Mouse (Mus musculus) megakaryocyte, embryonic 14.5 days (primary cell): ENCODE results near the gene Kif5a. TPM values are rescaled to one million over a fixed set of nuclear protein-coding genes. Genes with fewer than 3 reads are reported as not detected.

Source experiments
- H3K27me3 ChIP-seq: replicated peaks from 2 replicates; pipeline ENCODE3; 2012; ENCODE audit warnings: inconsistent platforms
- H3K36me3 ChIP-seq: replicated peaks from 2 replicates; pipeline ENCODE3; 2012; ENCODE audit warnings: low read length, inconsistent platforms, mixed read lengths
- H3K4me1 ChIP-seq: 2 replicates; pipeline ENCODE4 v1.6.1; 2012; ENCODE audit warnings: inconsistent platforms
- H3K4me3 ChIP-seq: replicated peaks from 2 replicates; pipeline ENCODE3; 2012; ENCODE audit warnings: moderate library complexity, mild to moderate bottlenecking, inconsistent platforms
- H3K9me3 ChIP-seq: 2 replicates; pipeline ENCODE4 v1.6.1; 2012; ENCODE audit warnings: inconsistent platforms
- FLI1 ChIP-seq: IDR thresholded peaks from 2 replicates; pipeline ENCODE4 v1.6.1; 2012; ENCODE audit warnings: low read length, inconsistent platforms, mixed read lengths
- GATA1 ChIP-seq: IDR thresholded peaks from 3 replicates; pipeline ENCODE4 v1.6.1; 2012; ENCODE audit warnings: mixed read lengths, low read length, inconsistent platforms, borderline replicate concordance
- polyA plus RNA-seq: library from polyadenylated mRNA; stranded (reverse); fragments of >175 nt; gene quantifications from 2 replicates; pipeline ENCODE4 v1.2.3, GENCODE M21; 2012; ENCODE audit warnings: low replicate concordance; ENCODE audit not compliant: insufficient read depth

Kif5a gene
- polyA plus RNA-seq, 1 experiment: 6.6 TPM

GRCm38 (mm10) chr10:127250810-127251209, 12.3 kb downstream of the Kif5a start:
- no peak overlapping the region for H3K4me3 ChIP-seq
- H3K36me3 ChIP-seq: no peaks in the 10 kb centered on the region
- TF ChIP-seq FLI1 (no peak), GATA1 (no peak)
- no peaks in the 10 kb centered on the region for H3K9me3 ChIP-seq
- H3K27me3 ChIP-seq: peaks cover 46% of the 10 kb centered on the region
- peaks cover 18% of the 10 kb centered on the region for H3K4me1 ChIP-seq

DNA sequence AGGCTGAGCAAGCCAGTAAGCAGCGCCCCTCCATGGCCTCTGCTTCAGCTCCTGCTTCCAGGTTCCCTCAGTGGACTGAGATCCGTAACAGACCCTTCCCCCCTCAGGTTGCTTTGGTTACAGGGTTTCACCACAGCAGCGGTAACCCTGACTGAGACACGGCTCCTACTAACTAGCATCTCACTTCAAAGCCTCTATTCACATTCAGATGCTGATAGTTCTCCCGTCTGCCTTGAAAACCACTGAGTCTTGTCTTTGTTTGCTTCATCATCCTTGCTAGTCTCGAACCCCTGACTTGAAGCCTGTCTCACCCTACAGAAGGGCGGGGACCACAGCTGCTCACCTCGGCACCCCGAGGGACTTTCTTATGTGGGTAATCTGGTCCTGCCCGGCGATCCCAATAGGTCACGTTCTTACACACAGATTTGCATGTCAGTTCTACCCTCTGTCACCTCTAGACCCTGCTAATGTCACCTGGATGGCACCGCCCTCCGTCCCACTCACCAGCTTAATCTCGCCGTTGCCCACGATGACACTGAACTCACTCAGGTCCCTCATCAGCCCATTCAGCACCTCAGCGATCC, 24.8 kb downstream of the Kif5a start:
- peaks cover 4% of the 10 kb centered on the region; the same call in 1 of the 2 replicates for H3K4me1 ChIP-seq
- H3K9me3 ChIP-seq: no peaks in the 10 kb centered on the region
- no peak overlapping the region for H3K4me3 ChIP-seq
- peaks cover 79% of the 10 kb centered on the region for H3K27me3 ChIP-seq
- no peaks in the 10 kb centered on the region for H3K36me3 ChIP-seq
- no peak for TF ChIP-seq FLI1
- TF ChIP-seq GATA1: no peak

DNA sequence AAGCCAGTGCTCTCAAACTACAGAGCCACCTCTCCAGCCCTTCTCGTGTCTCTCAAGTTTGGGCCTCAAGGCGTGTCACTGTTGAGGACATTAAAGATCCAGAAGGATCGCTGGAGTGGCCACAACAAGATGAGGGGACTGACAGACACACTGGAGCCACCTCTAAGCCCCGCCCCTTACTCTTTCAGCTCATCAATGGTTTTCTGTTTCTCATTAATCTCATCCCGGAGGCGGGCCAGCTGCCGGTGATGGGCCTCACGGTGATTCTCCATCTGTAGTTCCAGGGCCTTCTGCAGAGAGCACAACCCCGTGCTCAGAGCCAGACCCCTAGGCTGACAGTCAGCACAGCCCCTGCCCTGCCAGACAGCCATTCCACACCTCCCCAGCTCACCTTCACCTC, 26.6 kb downstream of the Kif5a start:
- TF ChIP-seq FLI1 (no peak), GATA1 (no peak)
- H3K4me3 ChIP-seq: no peak overlapping the region
- H3K4me1 ChIP-seq: peaks cover 5% of the 10 kb centered on the region; the same call in 1 of the 2 replicates
- peaks cover 74% of the 10 kb centered on the region for H3K27me3 ChIP-seq
- H3K36me3 ChIP-seq: no peaks in the 10 kb centered on the region
- H3K9me3 ChIP-seq: no peaks in the 10 kb centered on the region

- H3K36me3 ChIP-seq: no peaks in the 10 kb centered on the region
- H3K27me3 ChIP-seq: peaks cover 73% of the 10 kb centered on the region
- TF ChIP-seq FLI1 (no peak), GATA1 (no peak)
These were observed 30.0 kb downstream of the Kif5a start for GRCm38 (mm10) chr10:127233141-127233540.

GRCm38 (mm10) chr10:127231741-127232140, 31.4 kb downstream of the Kif5a start:
- TF ChIP-seq FLI1: no peak
- TF ChIP-seq GATA1: no peak
- H3K4me1 ChIP-seq: peaks cover 34% of the 10 kb centered on the region
- peaks cover 72% of the 10 kb centered on the region for H3K27me3 ChIP-seq
- H3K4me3 ChIP-seq: no peak overlapping the region
- no peaks in the 10 kb centered on the region for H3K9me3 ChIP-seq
- no peaks in the 10 kb centered on the region for H3K36me3 ChIP-seq

More at GRCm38 (mm10) chr10:127233141-127233540, 30.0 kb downstream of the Kif5a start:
- Histone ChIP-seq H3K4me3 (no peak overlapping the region), H3K4me1 (peaks cover 32% of the 10 kb centered on the region), H3K9me3 (no peaks in the 10 kb centered on the region)

DNA sequence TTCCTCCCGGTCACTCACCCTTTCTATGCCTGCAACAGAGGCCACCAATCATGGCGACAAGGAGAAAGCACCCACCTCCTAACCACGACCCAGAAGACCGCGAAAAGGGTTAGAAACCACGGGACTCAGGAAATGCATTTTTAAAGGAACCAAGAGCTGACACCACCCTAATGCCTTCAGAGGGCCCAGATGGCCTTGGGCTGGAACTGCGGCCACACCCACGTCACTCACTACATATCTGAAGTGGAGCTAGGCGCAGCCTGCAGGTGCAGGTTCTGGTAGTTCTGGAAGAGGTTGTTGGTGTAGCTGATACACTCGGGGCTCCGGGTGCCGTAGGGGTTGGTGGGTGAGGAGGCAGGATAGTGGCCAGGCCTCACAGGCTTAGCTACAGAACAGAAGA, 32.5 kb downstream of the Kif5a start:
- Histone ChIP-seq H3K36me3 (no peaks in the 10 kb centered on the region), H3K4me1 (peaks cover 43% of the 10 kb centered on the region), H3K27me3 (peaks cover 69% of the 10 kb centered on the region), H3K9me3 (no peaks in the 10 kb centered on the region), H3K4me3 (no peak overlapping the region)
- no peak for TF ChIP-seq FLI1
- no peak for TF ChIP-seq GATA1

DNA sequence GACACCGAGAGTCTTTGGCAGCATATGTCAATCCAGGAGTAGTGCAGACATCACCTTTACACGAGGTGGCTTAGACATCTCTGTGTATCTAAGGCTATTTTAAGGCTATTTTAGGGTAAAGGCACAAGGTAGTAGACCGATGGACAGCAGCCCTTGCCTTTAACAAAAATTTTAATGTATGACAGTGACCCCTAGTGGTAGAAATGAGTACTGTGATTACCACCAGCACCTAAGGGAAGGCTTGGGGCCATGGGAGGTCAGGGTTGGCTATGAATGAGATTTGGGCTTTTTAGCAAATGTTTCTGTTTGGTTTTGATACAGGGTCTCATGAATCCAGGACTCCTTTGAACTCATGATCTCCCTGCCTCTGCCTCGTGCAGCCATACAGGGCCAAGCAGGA, 34.3 kb downstream of the Kif5a start:
- H3K27me3 ChIP-seq: peaks cover 75% of the 10 kb centered on the region
- no peaks in the 10 kb centered on the region for H3K36me3 ChIP-seq
- H3K4me3 ChIP-seq: no peak overlapping the region
- TF ChIP-seq FLI1: no peak
- no peak for TF ChIP-seq GATA1
- peaks cover 4% of the 10 kb centered on the region for H3K9me3 ChIP-seq
- H3K4me1 ChIP-seq: peaks cover 59% of the 10 kb centered on the region

DNA sequence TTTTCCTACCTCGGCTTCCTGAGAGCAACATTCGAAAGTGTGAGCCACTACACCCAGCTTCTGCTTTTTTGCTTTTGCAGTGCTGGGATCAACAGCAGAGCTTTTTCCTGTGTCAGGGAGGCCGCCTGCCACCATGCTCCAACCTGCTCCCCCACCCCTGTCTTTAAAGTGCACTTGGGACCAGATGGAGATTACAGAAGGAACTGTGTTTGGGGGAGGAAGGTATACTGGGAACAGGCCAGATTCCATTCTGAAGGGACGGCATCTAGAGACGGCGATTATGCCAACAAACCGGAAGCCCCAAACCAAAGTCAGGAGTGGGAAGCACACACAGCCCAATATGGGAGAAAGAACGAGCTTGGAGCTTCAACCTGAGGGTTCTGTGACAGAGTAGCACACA, 36.0 kb downstream of the Kif5a start:
- Histone ChIP-seq H3K4me3 (no peak overlapping the region), H3K36me3 (no peaks in the 10 kb centered on the region), H3K27me3 (peaks cover 73% of the 10 kb centered on the region), H3K4me1 (peaks cover 59% of the 10 kb centered on the region), H3K9me3 (peaks cover 7% of the 10 kb centered on the region)
- TF ChIP-seq FLI1 (no peak), GATA1 (no peak)

DNA sequence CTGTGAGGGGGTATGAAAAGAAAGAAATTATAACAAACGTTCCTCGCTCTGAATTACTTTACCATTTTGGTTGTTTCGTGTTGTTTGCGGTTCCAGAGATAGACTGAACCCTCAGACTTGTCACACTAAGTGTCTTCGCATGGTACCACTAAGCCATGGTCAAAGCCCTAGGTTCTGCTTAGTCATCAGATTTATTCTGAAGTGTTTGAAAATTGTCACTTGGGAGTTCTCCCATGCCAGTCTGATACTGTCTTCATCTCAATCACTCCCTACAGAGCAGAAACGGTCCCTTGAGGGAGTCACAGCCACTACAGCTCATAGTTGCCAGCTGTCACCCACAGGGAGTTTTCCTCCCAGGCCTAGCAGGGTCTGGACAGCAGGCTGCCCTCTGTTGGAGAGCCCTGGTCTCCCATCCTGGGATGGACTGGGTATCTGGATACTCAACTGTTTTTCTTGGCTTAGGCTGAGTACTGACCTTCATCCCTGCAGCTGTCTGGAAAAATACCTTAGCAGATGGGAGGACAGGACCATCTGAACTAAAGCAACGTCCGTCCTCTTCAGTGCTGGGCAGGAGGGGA, 36.7 kb downstream of the Kif5a start:
- Histone ChIP-seq H3K4me1 (peaks cover 57% of the 10 kb centered on the region), H3K27me3 (peaks cover 68% of the 10 kb centered on the region), H3K9me3 (peaks cover 7% of the 10 kb centered on the region), H3K36me3 (no peaks in the 10 kb centered on the region), H3K4me3 (no peak overlapping the region)
- TF ChIP-seq GATA1: no peak
- TF ChIP-seq FLI1: no peak

GRCm38 (mm10) chr10:127225732-127226131, 37.4 kb downstream of the Kif5a start:
- H3K4me3 ChIP-seq: peak overlapping the region; percentile 2
- no peak for TF ChIP-seq GATA1
- TF ChIP-seq FLI1: no peak
- H3K9me3 ChIP-seq: peaks cover 7% of the 10 kb centered on the region
- H3K27me3 ChIP-seq: peaks cover 61% of the 10 kb centered on the region
- peaks cover 51% of the 10 kb centered on the region for H3K4me1 ChIP-seq
- no peaks in the 10 kb centered on the region for H3K36me3 ChIP-seq

- no peaks in the 10 kb centered on the region for H3K36me3 ChIP-seq
- TF ChIP-seq GATA1: no peak
- TF ChIP-seq FLI1: no peak
- no peak overlapping the region for H3K4me3 ChIP-seq
- peaks cover 10% of the 10 kb centered on the region for H3K9me3 ChIP-seq
- H3K27me3 ChIP-seq: peaks cover 56% of the 10 kb centered on the region
- H3K4me1 ChIP-seq: peaks cover 46% of the 10 kb centered on the region
These were observed 37.9 kb downstream of the Kif5a start for GRCm38 (mm10) chr10:127225213-127225612.
